Mouse (Mus musculus) spleen, adult 2 months (tissue): Measurements from ENCODE around the gene Sypl. TPM values are rescaled to one million over a fixed set of nuclear protein-coding genes. Genes with fewer than 3 reads are reported as not detected.

Source experiments
- DNase-seq, 2 experiments: peaks; one replicate each; pipeline versions ENCODE4 v3.0.0 to v3.0.0-alpha.2; 2012 to 2021; ENCODE audit warnings: low spot score in 2 of 2, low read depth in 1 of 2
- H3K27ac ChIP-seq: fragments of 200-500 bp; 2 replicates; pipeline ENCODE4 v1.5.1; 2012; ENCODE audit warnings: low read length, inconsistent platforms; ENCODE audit not compliant: insufficient read depth
- H3K27me3 ChIP-seq: fragments of 200-500 bp; 2 replicates; pipeline ENCODE4 v1.6.1; 2012; ENCODE audit warnings: mild to moderate bottlenecking, moderate library complexity, low read length, inconsistent platforms; ENCODE audit not compliant: control insufficient read depth, insufficient read depth
- H3K36me3 ChIP-seq: fragments of 200-500 bp; 2 replicates; pipeline ENCODE4 v1.6.1; 2012; ENCODE audit warnings: mild to moderate bottlenecking, low read length, inconsistent platforms; ENCODE audit not compliant: control insufficient read depth, insufficient read depth
- H3K4me1 ChIP-seq: fragments of 200-500 bp; 2 replicates; pipeline ENCODE4 v1.6.1; 2011; ENCODE audit warnings: inconsistent platforms; ENCODE audit not compliant: control insufficient read depth, insufficient read depth, insufficient read length
- H3K4me3 ChIP-seq: fragments of 200-500 bp; 2 replicates; pipeline ENCODE4 v1.5.1; 2011; ENCODE audit warnings: mild to moderate bottlenecking, inconsistent platforms; ENCODE audit not compliant: insufficient read depth, insufficient read length; ENCODE audit errors: extremely low read depth
- CTCF ChIP-seq: fragments of 200-500 bp; IDR thresholded peaks from 2 replicates; pipeline ENCODE4 v1.5.1; 2011; ENCODE audit warnings: mild to moderate bottlenecking, inconsistent platforms; ENCODE audit not compliant: insufficient read depth, insufficient read length, insufficient replicate concordance; ENCODE audit errors: extremely low read depth
- POLR2A ChIP-seq: fragments of 200-500 bp; IDR thresholded peaks from 2 replicates; pipeline ENCODE4 v1.6.1; 2011; ENCODE audit warnings: low read depth, low read length, inconsistent platforms
- whole genome bisulfite sequencing: fragments of 180-500 bp; shearing (Covaris S2); methylation state at CpG from one replicate; pipeline ENCODE4 v1.1.7; 2018; 5-methylcytosine and 5-hydroxymethylcytosine counted together
- polyA plus RNA-seq: library from polyadenylated mRNA; depleted of rRNA; stranded (reverse); fragments of >200 nt; gene quantifications from 2 replicates; pipeline ENCODE4 v1.2.3, GENCODE M21; 2012

Sypl gene
- polyA plus RNA-seq, 1 experiment, result 36.9 TPM

GRCm38 (mm10) chr12:32954216-32955021, 728 bp downstream of the Sypl start:
- peak overlapping the region; percentile 98 for H3K27ac ChIP-seq
- no peaks in the 10 kb centered on the region for H3K36me3 ChIP-seq
- TF ChIP-seq POLR2A (no peak), CTCF (no peak)
- peaks cover 7% of the 10 kb centered on the region; the same call in 1 of the 2 replicates for H3K4me1 ChIP-seq
- under 1% methylated on average over 71 of the region's 71 CpGs for WGBS
- H3K4me3 ChIP-seq, result peak overlapping the region; percentile 93
- H3K27me3 ChIP-seq, result no peaks in the 10 kb centered on the region
- DNase-seq, result peak; percentile 62 to 72

GRCm38 (mm10) chr12:32955037-32955436, 1.3 kb downstream of the Sypl start:
- H3K27ac ChIP-seq, result peak overlapping the region; percentile 98; the same call in 1 of the 2 replicates
- peaks cover 7% of the 10 kb centered on the region; the same call in 1 of the 2 replicates for H3K4me1 ChIP-seq
- no peak for DNase-seq
- H3K4me3 ChIP-seq, result peak overlapping the region; percentile 93
- TF ChIP-seq POLR2A, result no peak
- TF ChIP-seq CTCF, result no peak
- under 1% methylated on average over 8 of the region's 8 CpGs for WGBS
- no peaks in the 10 kb centered on the region for H3K27me3 ChIP-seq
- H3K36me3 ChIP-seq, result no peaks in the 10 kb centered on the region

GRCm38 (mm10) chr12:32957211-32957610, 3.5 kb downstream of the Sypl start:
- Histone ChIP-seq H3K4me3 (no peak overlapping the region), H3K27ac (no peak overlapping the region; the same call in 1 of the 2 replicates), H3K4me1 (peaks cover 12% of the 10 kb centered on the region; the same call in 1 of the 2 replicates), H3K36me3 (no peaks in the 10 kb centered on the region), H3K27me3 (no peaks in the 10 kb centered on the region)
- no peak for TF ChIP-seq CTCF
- TF ChIP-seq POLR2A, result no peak
- WGBS, result 43% methylated on average over 2 of the region's 2 CpGs
- DNase-seq, result no peak

GRCm38 (mm10) chr12:32962132-32962531, 8.4 kb downstream of the Sypl start:
- Histone ChIP-seq H3K27ac (no peak overlapping the region), H3K4me1 (peaks cover 7% of the 10 kb centered on the region; the same call in 1 of the 2 replicates), H3K27me3 (no peaks in the 10 kb centered on the region), H3K4me3 (no peak overlapping the region), H3K36me3 (peaks cover 6% of the 10 kb centered on the region; the same call in 1 of the 2 replicates)
- TF ChIP-seq POLR2A (no peak), CTCF (no peak)
- no peak for DNase-seq

- Histone ChIP-seq H3K4me1 (peaks cover 5% of the 10 kb centered on the region; the same call in 1 of the 2 replicates), H3K4me3 (no peak overlapping the region), H3K36me3 (peaks cover 9% of the 10 kb centered on the region; the same call in 1 of the 2 replicates), H3K27ac (no peak overlapping the region), H3K27me3 (no peaks in the 10 kb centered on the region)
- 64% methylated on average over 4 of the region's 4 CpGs for whole genome bisulfite sequencing
- DNase-seq, result no peak
- TF ChIP-seq CTCF, result no peak
- TF ChIP-seq POLR2A, result no peak
Measured at GRCm38 (mm10) chr12:32963858-32964257, 10.2 kb downstream of the Sypl start.

GRCm38 (mm10) chr12:32972287-32972686, 18.6 kb downstream of the Sypl start:
- Histone ChIP-seq H3K4me1 (no peaks in the 10 kb centered on the region), H3K36me3 (peaks cover 22% of the 10 kb centered on the region), H3K4me3 (no peak overlapping the region), H3K27ac (no peak overlapping the region), H3K27me3 (no peaks in the 10 kb centered on the region)
- 98% methylated on average over 1 of the region's 1 CpGs for WGBS
- no peak for TF ChIP-seq POLR2A
- no peak for TF ChIP-seq CTCF
- no peak for DNase-seq

- no peak for DNase-seq
- peaks cover 15% of the 10 kb centered on the region for H3K36me3 ChIP-seq
- H3K4me1 ChIP-seq, result no peaks in the 10 kb centered on the region
- no peak overlapping the region for H3K4me3 ChIP-seq
- no peaks in the 10 kb centered on the region for H3K27me3 ChIP-seq
- TF ChIP-seq CTCF, result no peak
- no peak for TF ChIP-seq POLR2A
- H3K27ac ChIP-seq, result no peak overlapping the region
Measured at GRCm38 (mm10) chr12:32974893-32975292, 21.2 kb downstream of the Sypl start.
